Mouse (Mus musculus) MEL (cell line): ENCODE measurements at regions not wholly inside any gene's neighbourhood (a gene's known extent, or its start where the extent isn't known, plus 50 kb on each side); places are given as distances from the start of the nearest gene placed in this dataset.

Experiments used
- DNase-seq: peaks from one replicate; pipeline ENCODE4 v3.0.0; 2011; ENCODE audit warnings: low read depth, low spot score
- H3K27ac ChIP-seq: 2 replicates; pipeline ENCODE4 v1.5.1; 2012; ENCODE audit warnings: low read depth, mild to moderate bottlenecking, control low read depth, low read length, moderate library complexity; ENCODE audit not compliant: control insufficient read depth
- H3K27me3 ChIP-seq, 2 experiments: fragments of 150-350 bp in 1 of 2; sonication (generic) in 1 of 2; 2 replicates each; pipeline ENCODE4 v1.6.1; 2012; ENCODE audit warnings: low read length in 2 of 2, mild to moderate bottlenecking in 2 of 2, improper control_type of control experiment in 1 of 2, moderate library complexity in 1 of 2; ENCODE audit not compliant: insufficient read depth in 2 of 2, control insufficient read depth in 1 of 2
- H3K36me3 ChIP-seq, 2 experiments: 2 replicates each; pipeline ENCODE4 v1.6.1; 2012 to 2014; ENCODE audit warnings: low read length in 2 of 2, improper control_type of control experiment in 1 of 2, inconsistent platforms in 1 of 2, mild to moderate bottlenecking in 1 of 2; ENCODE audit not compliant: insufficient read depth in 2 of 2, control insufficient read depth in 1 of 2
- H3K4me1 ChIP-seq, 2 experiments: fragments of 150-350 bp in 1 of 2; sonication (generic) in 1 of 2; 2 replicates each; pipeline ENCODE4 v1.6.1; 2012; ENCODE audit warnings: low read length in 2 of 2, improper control_type of control experiment in 1 of 2, mild to moderate bottlenecking in 1 of 2; ENCODE audit not compliant: insufficient read depth in 2 of 2, control insufficient read depth in 1 of 2
- H3K4me3 ChIP-seq, 2 experiments: fragments of 150-350 bp in 1 of 2; sonication (generic) in 1 of 2; 2 replicates each; pipeline ENCODE4 v1.5.1; 2012; ENCODE audit warnings: low read depth in 2 of 2, low read length in 2 of 2, mild to moderate bottlenecking in 2 of 2, moderate library complexity in 2 of 2, control low read depth in 1 of 2, improper control_type of control experiment in 1 of 2; ENCODE audit not compliant: control insufficient read depth in 1 of 2, insufficient read depth in 1 of 2
- H3K79me2 ChIP-seq: 2 replicates; pipeline ENCODE4 v1.6.1; 2012; ENCODE audit warnings: mild to moderate bottlenecking, low read length, moderate library complexity; ENCODE audit not compliant: control insufficient read depth, poor library complexity, insufficient read depth
- H3K9ac ChIP-seq: 2 replicates; pipeline ENCODE4 v1.6.1; 2012; ENCODE audit warnings: low read depth, mild to moderate bottlenecking, control low read depth, low read length, moderate library complexity; ENCODE audit not compliant: control insufficient read depth, poor library complexity, severe bottlenecking
- H3K9me3 ChIP-seq: fragments of 150-350 bp; sonication (generic); replicated peaks from 2 replicates; pipeline ENCODE4 v1.6.1; 2012; ENCODE audit warnings: mild to moderate bottlenecking, low read length, improper control_type of control experiment, moderate library complexity; ENCODE audit not compliant: insufficient read depth
- BHLHE40 ChIP-seq: IDR thresholded peaks from 2 replicates; pipeline ENCODE4 v1.6.1; 2012; ENCODE audit warnings: low read depth, mild to moderate bottlenecking, inconsistent platforms, low read length, improper control_type of control experiment, borderline replicate concordance
- CHD1 ChIP-seq: IDR thresholded peaks from 2 replicates; pipeline ENCODE4 v1.6.1; 2012; ENCODE audit warnings: low read depth, mild to moderate bottlenecking, inconsistent platforms, low read length, improper control_type of control experiment
- ELF1 ChIP-seq: IDR thresholded peaks from 2 replicates; pipeline ENCODE4 v1.6.1; 2014; ENCODE audit warnings: low read depth, mild to moderate bottlenecking, inconsistent platforms, low read length, improper control_type of control experiment, moderate library complexity
- GATA1 ChIP-seq: IDR thresholded peaks from 2 replicates; pipeline ENCODE4 v1.6.1; 2011; ENCODE audit warnings: low read depth, low read length, improper control_type of control experiment
- HCFC1 ChIP-seq: IDR thresholded peaks from 2 replicates; pipeline ENCODE4 v1.6.1; 2012; ENCODE audit warnings: low read depth, mild to moderate bottlenecking, inconsistent platforms, low read length, improper control_type of control experiment, moderate library complexity
- JUND ChIP-seq: IDR thresholded peaks from 2 replicates; pipeline ENCODE4 v1.6.1; 2011; ENCODE audit warnings: low read depth, mild to moderate bottlenecking, improper control_type of control experiment, low read length
- KAT2A ChIP-seq: conservative IDR thresholded peaks from 2 replicates; pipeline ENCODE4 v1.6.1; 2012; ENCODE audit warnings: low read depth, low read length, improper control_type of control experiment, inconsistent platforms
- MAFK ChIP-seq: IDR thresholded peaks from 2 replicates; pipeline ENCODE4 v1.6.1; 2011; ENCODE audit warnings: low read depth, mild to moderate bottlenecking, low read length, improper control_type of control experiment, borderline replicate concordance
- MAX ChIP-seq: IDR thresholded peaks from 2 replicates; pipeline ENCODE4 v1.6.1; 2011; ENCODE audit warnings: low read length, improper control_type of control experiment
- MAZ ChIP-seq: IDR thresholded peaks from 2 replicates; pipeline ENCODE4 v1.6.1; 2012; ENCODE audit warnings: low read depth, mild to moderate bottlenecking, inconsistent platforms, low read length, improper control_type of control experiment
- MEF2A ChIP-seq: IDR thresholded peaks from 2 replicates; pipeline ENCODE4 v1.6.1; 2014; ENCODE audit warnings: low read depth, mild to moderate bottlenecking, inconsistent platforms, low read length, improper control_type of control experiment; ENCODE audit not compliant: poor library complexity, insufficient replicate concordance, severe bottlenecking; ENCODE audit errors: extremely low read depth
- MXI1 ChIP-seq: IDR thresholded peaks from 2 replicates; pipeline ENCODE4 v1.6.1; 2011; ENCODE audit warnings: mild to moderate bottlenecking, low read depth, low read length, improper control_type of control experiment
- MYB ChIP-seq: IDR thresholded peaks from 2 replicates; pipeline ENCODE4 v1.6.1; 2011; ENCODE audit warnings: mild to moderate bottlenecking, low read depth, low read length, improper control_type of control experiment
- MYC ChIP-seq: IDR thresholded peaks from 2 replicates; pipeline ENCODE4 v1.6.1; 2011; ENCODE audit warnings: low read depth, mild to moderate bottlenecking, low read length, improper control_type of control experiment, moderate library complexity
- NELFE ChIP-seq: IDR thresholded peaks from 2 replicates; pipeline ENCODE4 v1.6.1; 2011; ENCODE audit warnings: low read depth, low read length, improper control_type of control experiment
- NRF1 ChIP-seq: IDR thresholded peaks from 2 replicates; pipeline ENCODE4 v1.6.1; 2014; ENCODE audit warnings: low read depth, mild to moderate bottlenecking, inconsistent platforms, low read length, improper control_type of control experiment, moderate library complexity; ENCODE audit not compliant: poor library complexity, insufficient read depth, severe bottlenecking
- POLR2A ChIP-seq, 2 experiments: IDR thresholded peaks; 2 replicates each; pipeline ENCODE4 v1.6.1; 2011 to 2012; ENCODE audit warnings: low read length in 2 of 2, mild to moderate bottlenecking in 2 of 2, control low read depth in 1 of 2, improper control_type of control experiment in 1 of 2, low read depth in 1 of 2, moderate library complexity in 1 of 2; ENCODE audit not compliant: control insufficient read depth in 1 of 2, insufficient read depth in 1 of 2, poor library complexity in 1 of 2
- POLR2AphosphoS5 ChIP-seq: IDR thresholded peaks from 2 replicates; pipeline ENCODE4 v1.6.1; 2012; ENCODE audit warnings: low read depth, borderline replicate concordance, mild to moderate bottlenecking, inconsistent platforms, low read length, moderate library complexity, mixed read lengths
- RAD21 ChIP-seq: IDR thresholded peaks from 2 replicates; pipeline ENCODE4 v1.6.1; 2011; ENCODE audit warnings: mild to moderate bottlenecking, low read depth, low read length, improper control_type of control experiment
- SMC3 ChIP-seq: IDR thresholded peaks from 2 replicates; pipeline ENCODE4 v1.6.1; 2011; ENCODE audit warnings: low read depth, low read length, improper control_type of control experiment
- TAL1 ChIP-seq: IDR thresholded peaks from 2 replicates; pipeline ENCODE4 v1.6.1; 2012; ENCODE audit warnings: mild to moderate bottlenecking, inconsistent platforms, low read length, moderate library complexity, mixed read lengths
- TBP ChIP-seq: IDR thresholded peaks from 2 replicates; pipeline ENCODE4 v1.8.0; 2011; ENCODE audit warnings: low read depth, low read length, improper control_type of control experiment
- UBTF ChIP-seq: IDR thresholded peaks from 2 replicates; pipeline ENCODE4 v1.6.1; 2012; ENCODE audit warnings: low read depth, mild to moderate bottlenecking, inconsistent platforms, low read length, improper control_type of control experiment, moderate library complexity, borderline replicate concordance; ENCODE audit not compliant: insufficient read depth
- USF2 ChIP-seq, 2 experiments: IDR thresholded peaks; 2 replicates each; pipeline ENCODE4 v1.6.1; 2011 to 2012; ENCODE audit warnings: improper control_type of control experiment in 2 of 2, low read length in 2 of 2, borderline replicate concordance in 1 of 2, inconsistent platforms in 1 of 2, low read depth in 1 of 2, mild to moderate bottlenecking in 1 of 2; ENCODE audit not compliant: insufficient read depth in 1 of 2
- ZKSCAN1 ChIP-seq: IDR thresholded peaks from 2 replicates; pipeline ENCODE4 v1.6.1; 2012; ENCODE audit warnings: low read depth, mild to moderate bottlenecking, inconsistent platforms, low read length, improper control_type of control experiment, moderate library complexity
- ZMIZ1 ChIP-seq: IDR thresholded peaks from 2 replicates; pipeline ENCODE4 v1.6.1; 2012; ENCODE audit warnings: low read depth, mild to moderate bottlenecking, inconsistent platforms, low read length, improper control_type of control experiment, moderate library complexity

GRCm38 (mm10) chr8:102931342-102931835, 145.9 kb upstream of the Cdh11 start:
- no peaks in the 10 kb centered on the region for H3K9me3 ChIP-seq
- H3K27ac ChIP-seq, result no peak overlapping the region
- TF ChIP-seq SMC3, result no peak
- no peak for TF ChIP-seq BHLHE40
- no peak for TF ChIP-seq TBP
- TF ChIP-seq HCFC1, result no peak
- no peak for TF ChIP-seq POLR2AphosphoS5
- no peak for TF ChIP-seq RAD21
- TF ChIP-seq MAFK, result no peak
- TF ChIP-seq MAX, result no peak
- no peak for TF ChIP-seq MYB
- no peak for TF ChIP-seq KAT2A
- no peak for TF ChIP-seq MXI1
- no peak for TF ChIP-seq NELFE
- no peak for TF ChIP-seq USF2 (IDR thresholded peaks at IDR 0.05; ENCODE audit: borderline replicate concordance in 1 of 2, insufficient read depth in 1 of 2, low read depth in 1 of 2, low read length in 2 of 2)
- TF ChIP-seq JUND, result no peak
- TF ChIP-seq GATA1, result no peak
- TF ChIP-seq MEF2A, result no peak
- TF ChIP-seq, all 39 proteins: peak for 0
- H3K27me3 ChIP-seq, result no peaks in the 10 kb centered on the region
- no peaks in the 10 kb centered on the region for H3K79me2 ChIP-seq
- H3K4me3 ChIP-seq, result no peak overlapping the region
- no peak overlapping the region for H3K9ac ChIP-seq
- no peak for DNase-seq
- H3K36me3 ChIP-seq, result no peaks in the 10 kb centered on the region
- H3K4me1 ChIP-seq, result no peaks in the 10 kb centered on the region

DNA sequence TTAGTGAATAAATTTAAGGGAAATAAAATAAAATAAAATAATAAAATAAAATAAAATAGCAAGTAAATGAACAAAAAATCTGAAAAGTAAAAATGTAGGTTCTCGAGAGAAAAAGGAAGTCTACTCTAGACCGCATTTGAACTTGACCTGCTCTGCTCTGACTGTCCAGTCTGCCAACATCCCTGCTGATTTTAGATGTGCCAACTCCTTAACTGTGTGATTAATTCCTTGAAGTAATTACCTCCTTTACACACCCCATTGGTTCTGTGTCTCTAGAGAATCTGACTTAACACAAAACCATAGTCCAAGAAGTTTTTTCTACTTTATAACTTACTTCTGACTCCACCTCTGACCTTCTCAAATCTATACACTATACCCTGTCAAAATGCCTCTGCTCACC, 153.3 kb upstream of the Cdh11 start:
- Histone ChIP-seq H3K9ac (no peak overlapping the region), H3K27ac (no peak overlapping the region), H3K4me1 (no peaks in the 10 kb centered on the region), H3K27me3 (no peaks in the 10 kb centered on the region), H3K4me3 (no peak overlapping the region), H3K79me2 (no peaks in the 10 kb centered on the region), H3K36me3 (no peaks in the 10 kb centered on the region), H3K9me3 (no peaks in the 10 kb centered on the region)
- TF ChIP-seq NELFE (no peak), KAT2A (no peak), MAZ (no peak), POLR2AphosphoS5 (no peak), MXI1 (no peak), BHLHE40 (no peak), ELF1 (no peak), CHD1 (no peak), UBTF (no peak), HCFC1 (no peak), MYC (no peak), TAL1 (no peak), TBP (no peak), ZMIZ1 (no peak), NRF1 (no peak), USF2 (IDR thresholded peaks at IDR 0.05; ENCODE audit: borderline replicate concordance in 1 of 2, insufficient read depth in 1 of 2, low read depth in 1 of 2, low read length in 2 of 2) (no peak), POLR2A (IDR thresholded peaks at IDR 0.05; ENCODE audit: control insufficient read depth in 1 of 2, insufficient read depth in 1 of 2, low read depth in 1 of 2, low read length in 2 of 2, poor library complexity in 1 of 2) (no peak), ZKSCAN1 (no peak)
- DNase-seq, result no peak
